Mouse (Mus musculus): Measurements from ENCODE around the gene Gpat2. TPM values are rescaled to one million over a fixed set of nuclear protein-coding genes. Genes with fewer than 3 reads are reported as not detected.
A peak's percentile ranks its signal among the peaks of the same experiment; 100 is the strongest.

Gpat2 gene
- polyA plus RNA-seq, 1 experiment = 0.25 TPM

DNA sequence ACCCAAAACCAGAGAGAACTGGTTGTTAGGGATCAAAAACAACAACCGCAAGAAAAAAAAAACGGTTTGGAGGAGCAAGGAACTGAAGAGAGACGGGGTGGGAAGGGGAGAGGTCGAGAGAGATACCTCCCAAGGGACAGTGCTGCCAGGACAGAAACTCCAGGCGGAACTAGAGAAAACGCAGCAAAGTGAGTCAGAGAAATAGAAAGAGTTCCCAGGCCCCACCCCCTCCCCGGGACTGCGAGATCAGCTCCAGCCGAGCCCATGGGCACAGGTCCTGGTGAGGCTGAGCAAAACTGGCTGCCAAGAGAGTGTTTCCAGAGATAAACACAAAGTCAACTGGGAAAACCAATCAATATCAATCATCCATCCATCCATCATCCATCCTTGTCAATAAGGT, 36.4 kb downstream of the Gpat2 start:
- no peaks in the 10 kb centered on the region for H3K4me1 ChIP-seq (ENCODE audit: control insufficient read depth, insufficient read depth, low read length)
- no peak for TF ChIP-seq CTCF (IDR thresholded peaks at IDR 0.05; ENCODE audit: extremely low read depth, insufficient read depth, low read length)
- TF ChIP-seq POLR2A (IDR thresholded peaks at IDR 0.05; ENCODE audit: extremely low read depth, insufficient read depth, low read length) = no peak
- no peak overlapping the region for H3K4me3 ChIP-seq (ENCODE audit: insufficient read depth, low read length)
- H3K27ac ChIP-seq (ENCODE audit: insufficient read depth, low read length) = no peak overlapping the region

- H3K27ac ChIP-seq (ENCODE audit: insufficient read depth, low read length) = no peak overlapping the region
- no peak for TF ChIP-seq POLR2A (IDR thresholded peaks at IDR 0.05; ENCODE audit: extremely low read depth, insufficient read depth, low read length)
- peak; percentile 82 for TF ChIP-seq CTCF (IDR thresholded peaks at IDR 0.05; ENCODE audit: extremely low read depth, insufficient read depth, low read length)
- H3K4me3 ChIP-seq (ENCODE audit: insufficient read depth, low read length) = no peak overlapping the region
- H3K4me1 ChIP-seq (ENCODE audit: control insufficient read depth, insufficient read depth, low read length) = no peaks in the 10 kb centered on the region
These were observed 37.3 kb downstream of the Gpat2 start for GRCm38 (mm10) chr2:127462314-127462713.

GRCm38 (mm10) chr2:127470183-127470582, 45.2 kb downstream of the Gpat2 start:
- TF ChIP-seq CTCF (IDR thresholded peaks at IDR 0.05; ENCODE audit: extremely low read depth, insufficient read depth, low read length) = no peak
- TF ChIP-seq POLR2A (IDR thresholded peaks at IDR 0.05; ENCODE audit: extremely low read depth, insufficient read depth, low read length) = no peak
- Histone ChIP-seq H3K4me3 (ENCODE audit: insufficient read depth, low read length) (no peak overlapping the region), H3K4me1 (ENCODE audit: control insufficient read depth, insufficient read depth, low read length) (peaks cover 4% of the 10 kb centered on the region), H3K27ac (ENCODE audit: insufficient read depth, low read length) (no peak overlapping the region)

DNA sequence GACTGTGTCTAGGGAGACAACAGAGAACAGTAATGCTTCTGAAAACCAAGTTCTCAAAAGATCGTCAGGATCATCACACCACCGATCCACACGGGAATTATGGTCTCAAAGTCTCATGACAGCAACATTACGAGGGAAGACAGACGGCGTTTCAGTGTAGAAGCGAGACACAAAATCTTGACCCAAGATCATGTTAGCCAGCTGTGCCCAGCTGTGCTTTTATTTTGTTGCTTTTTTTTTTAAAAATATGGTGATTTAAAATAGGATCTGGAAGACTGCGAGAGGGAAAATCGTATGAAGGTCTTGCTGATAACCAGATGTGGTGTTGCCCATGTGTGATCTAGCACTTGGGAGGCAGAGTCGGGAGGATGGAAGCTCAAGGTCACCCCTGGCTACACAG, 45.7 kb downstream of the Gpat2 start:
- no peak overlapping the region for H3K4me3 ChIP-seq (ENCODE audit: insufficient read depth, low read length)
- TF ChIP-seq CTCF (IDR thresholded peaks at IDR 0.05; ENCODE audit: extremely low read depth, insufficient read depth, low read length) = no peak
- no peak for TF ChIP-seq POLR2A (IDR thresholded peaks at IDR 0.05; ENCODE audit: extremely low read depth, insufficient read depth, low read length)
- peaks cover 4% of the 10 kb centered on the region for H3K4me1 ChIP-seq (ENCODE audit: control insufficient read depth, insufficient read depth, low read length)
- no peak overlapping the region for H3K27ac ChIP-seq (ENCODE audit: insufficient read depth, low read length)

DNA sequence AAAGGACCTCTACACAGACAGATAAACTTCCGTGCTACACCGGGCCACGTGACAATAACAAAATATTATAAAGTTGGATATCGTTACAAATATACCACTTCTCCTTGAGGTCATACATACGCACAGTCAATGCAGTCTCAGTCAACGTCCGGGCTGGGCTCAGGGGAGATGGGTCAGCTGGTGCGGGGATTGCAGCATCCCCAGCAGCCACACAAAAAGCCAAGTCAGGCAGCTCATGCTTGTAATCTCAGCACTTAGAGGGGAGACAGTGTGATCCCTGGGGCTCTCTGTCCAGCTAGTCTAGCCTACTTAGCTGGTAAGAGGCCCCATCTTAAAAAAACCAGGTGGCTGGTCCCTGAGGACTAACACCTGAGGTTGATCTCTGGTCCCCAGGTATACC, 46.3 kb downstream of the Gpat2 start:
- no peak overlapping the region for H3K4me3 ChIP-seq (ENCODE audit: insufficient read depth, low read length)
- H3K27ac ChIP-seq (ENCODE audit: insufficient read depth, low read length) = no peak overlapping the region
- TF ChIP-seq POLR2A (IDR thresholded peaks at IDR 0.05; ENCODE audit: extremely low read depth, insufficient read depth, low read length) (no peak), CTCF (IDR thresholded peaks at IDR 0.05; ENCODE audit: extremely low read depth, insufficient read depth, low read length) (no peak)
- H3K4me1 ChIP-seq (ENCODE audit: control insufficient read depth, insufficient read depth, low read length) = peaks cover 4% of the 10 kb centered on the region

GRCm38 (mm10) chr2:127472279-127472678, 47.3 kb downstream of the Gpat2 start:
- H3K4me1 ChIP-seq (ENCODE audit: control insufficient read depth, insufficient read depth, low read length) = peaks cover 4% of the 10 kb centered on the region
- no peak for TF ChIP-seq CTCF (IDR thresholded peaks at IDR 0.05; ENCODE audit: extremely low read depth, insufficient read depth, low read length)
- no peak for TF ChIP-seq POLR2A (IDR thresholded peaks at IDR 0.05; ENCODE audit: extremely low read depth, insufficient read depth, low read length)

DNA sequence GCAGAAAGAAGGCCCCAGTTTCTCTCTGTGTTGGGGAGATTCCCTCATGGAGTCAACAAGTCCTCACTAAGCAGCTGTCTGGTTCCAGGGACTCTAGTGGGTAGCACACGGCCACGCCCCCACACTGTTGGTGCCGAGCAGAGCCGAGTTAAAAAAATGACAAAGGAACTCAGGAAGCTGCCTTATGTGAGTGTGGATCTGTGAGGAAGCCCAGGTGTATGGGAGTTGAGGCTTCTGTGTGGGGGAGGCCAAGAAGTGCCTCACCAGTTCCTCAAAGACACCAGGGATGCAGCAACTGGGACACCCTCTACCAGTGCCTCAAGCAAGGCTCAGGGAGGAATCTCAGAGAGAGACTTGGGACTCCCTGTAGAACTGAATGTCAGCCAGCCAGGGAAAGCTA, 54.2 kb downstream of the Gpat2 start:
- Histone ChIP-seq H3K4me1 (ENCODE audit: control insufficient read depth, insufficient read depth, low read length) (peaks cover 4% of the 10 kb centered on the region), H3K27ac (ENCODE audit: insufficient read depth, low read length) (no peak overlapping the region), H3K4me3 (ENCODE audit: insufficient read depth, low read length) (no peak overlapping the region)
- TF ChIP-seq CTCF (IDR thresholded peaks at IDR 0.05; ENCODE audit: extremely low read depth, insufficient read depth, low read length) (no peak), POLR2A (IDR thresholded peaks at IDR 0.05; ENCODE audit: extremely low read depth, insufficient read depth, low read length) (no peak)

More at GRCm38 (mm10) chr2:127472279-127472678, 47.3 kb downstream of the Gpat2 start:
- Histone ChIP-seq H3K27ac (ENCODE audit: insufficient read depth, low read length) (no peak overlapping the region), H3K4me3 (ENCODE audit: insufficient read depth, low read length) (no peak overlapping the region)

GRCm38 (mm10) chr2:127479763-127480162, 54.8 kb downstream of the Gpat2 start:
- Histone ChIP-seq H3K4me3 (ENCODE audit: insufficient read depth, low read length) (no peak overlapping the region), H3K4me1 (ENCODE audit: control insufficient read depth, insufficient read depth, low read length) (peaks cover 4% of the 10 kb centered on the region), H3K27ac (ENCODE audit: insufficient read depth, low read length) (no peak overlapping the region)
- TF ChIP-seq POLR2A (IDR thresholded peaks at IDR 0.05; ENCODE audit: extremely low read depth, insufficient read depth, low read length) = no peak
- TF ChIP-seq CTCF (IDR thresholded peaks at IDR 0.05; ENCODE audit: extremely low read depth, insufficient read depth, low read length) = no peak

- TF ChIP-seq POLR2A (IDR thresholded peaks at IDR 0.05; ENCODE audit: extremely low read depth, insufficient read depth, low read length) = no peak
- no peak for TF ChIP-seq CTCF (IDR thresholded peaks at IDR 0.05; ENCODE audit: extremely low read depth, insufficient read depth, low read length)
- Histone ChIP-seq H3K4me1 (ENCODE audit: control insufficient read depth, insufficient read depth, low read length) (peaks cover 4% of the 10 kb centered on the region), H3K4me3 (ENCODE audit: insufficient read depth, low read length) (no peak overlapping the region), H3K27ac (ENCODE audit: insufficient read depth, low read length) (no peak overlapping the region)
These were observed 57.0 kb downstream of the Gpat2 start for GRCm38 (mm10) chr2:127481841-127482532.

DNA sequence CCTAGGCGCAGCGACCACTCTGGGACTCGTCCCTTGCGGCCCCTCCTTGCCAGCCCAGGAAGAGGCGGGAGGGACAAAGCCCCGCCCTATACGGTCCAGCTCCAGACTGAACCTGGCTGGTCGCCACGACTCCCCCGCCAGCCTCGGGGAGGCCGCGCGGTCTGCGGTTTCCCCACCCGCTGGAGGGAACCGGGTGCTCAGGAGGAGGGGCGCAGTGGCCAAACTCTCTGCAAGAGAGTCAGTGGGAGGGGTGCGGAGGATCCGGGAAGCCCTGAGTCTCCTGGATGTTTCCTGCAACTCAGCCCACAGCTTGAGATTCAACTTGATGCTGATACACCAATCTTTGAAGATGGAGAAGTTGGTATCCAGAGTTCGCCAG, 57.5 kb downstream of the Gpat2 start:
- TF ChIP-seq CTCF (IDR thresholded peaks at IDR 0.05; ENCODE audit: extremely low read depth, insufficient read depth, low read length) = no peak
- TF ChIP-seq POLR2A (IDR thresholded peaks at IDR 0.05; ENCODE audit: extremely low read depth, insufficient read depth, low read length) = no peak

More for the DNA sequence above, 57.5 kb downstream of the Gpat2 start:
- no peak overlapping the region; the same call in 1 of the 2 replicates for H3K4me3 ChIP-seq (ENCODE audit: insufficient read depth, low read length)
- H3K4me1 ChIP-seq (ENCODE audit: control insufficient read depth, insufficient read depth, low read length) = peaks cover 4% of the 10 kb centered on the region
- H3K27ac ChIP-seq (ENCODE audit: insufficient read depth, low read length) = no peak overlapping the region
